Mouse (Mus musculus) CH12.LX (cell line): ENCODE measurements at regions not wholly inside any gene's neighbourhood (a gene's known extent, or its start where the extent isn't known, plus 50 kb on each side); places are given as distances from the start of the nearest gene placed in this dataset.
"Not testable (repeated sequence)": the region's sequence is repeated elsewhere in the genome, so short reads cannot be mapped to it uniquely, and the experiment has no call there.

Experiments used
- CTCF ChIP-seq, 2 experiments: IDR thresholded peaks in 1 of 2; conservative IDR thresholded peaks in 1 of 2; 2 replicates each; pipeline ENCODE4 v1.5.1; 2011 to 2012; ENCODE audit warnings: low read depth in 2 of 2, low read length in 2 of 2, improper control_type of control experiment in 1 of 2, inconsistent platforms in 1 of 2, mild to moderate bottlenecking in 1 of 2, moderate library complexity in 1 of 2
- EP300 ChIP-seq: IDR thresholded peaks from 2 replicates; pipeline ENCODE4 v1.6.1; 2011; ENCODE audit warnings: low read length, improper control_type of control experiment
- MAFK ChIP-seq: IDR thresholded peaks from 2 replicates; pipeline ENCODE4 v1.6.1; 2011; ENCODE audit warnings: low read length, improper control_type of control experiment; ENCODE audit not compliant: insufficient replicate concordance
- MEF2A ChIP-seq: IDR thresholded peaks from 2 replicates; pipeline ENCODE4 v1.6.1; 2014; ENCODE audit warnings: low read depth, mild to moderate bottlenecking, inconsistent platforms, low read length, improper control_type of control experiment, borderline replicate concordance
- MXI1 ChIP-seq: IDR thresholded peaks from 2 replicates; pipeline ENCODE4 v1.6.1; 2011; ENCODE audit warnings: mild to moderate bottlenecking, low read depth, low read length, improper control_type of control experiment
- POLR2A ChIP-seq: IDR thresholded peaks from 2 replicates; pipeline ENCODE4 v1.6.1; 2011; ENCODE audit warnings: low read depth, mild to moderate bottlenecking, improper control_type of control experiment, low read length
- SIN3A ChIP-seq: IDR thresholded peaks from 2 replicates; pipeline ENCODE4 v1.6.1; 2012; ENCODE audit warnings: low read length, improper control_type of control experiment, inconsistent platforms
- TCF12 ChIP-seq: IDR thresholded peaks from 2 replicates; pipeline ENCODE4 v1.6.1; 2014; ENCODE audit warnings: low read depth, mild to moderate bottlenecking, inconsistent platforms, low read length, improper control_type of control experiment
- UBTF ChIP-seq: IDR thresholded peaks from 2 replicates; pipeline ENCODE4 v1.6.1; 2012; ENCODE audit warnings: low read depth, mild to moderate bottlenecking, inconsistent platforms, low read length, improper control_type of control experiment, moderate library complexity
- USF1 ChIP-seq: IDR thresholded peaks from 2 replicates; pipeline ENCODE4 v1.6.1; 2014; ENCODE audit warnings: low read depth, mild to moderate bottlenecking, inconsistent platforms, low read length, improper control_type of control experiment
- ZC3H11A ChIP-seq: IDR thresholded peaks from 2 replicates; pipeline ENCODE4 v1.6.1; 2012; ENCODE audit warnings: low read depth, mild to moderate bottlenecking, inconsistent platforms, low read length, improper control_type of control experiment
- ZKSCAN1 ChIP-seq: IDR thresholded peaks from 2 replicates; pipeline ENCODE4 v1.6.1; 2012; ENCODE audit warnings: low read depth, inconsistent platforms, low read length, improper control_type of control experiment, borderline replicate concordance

DNA sequence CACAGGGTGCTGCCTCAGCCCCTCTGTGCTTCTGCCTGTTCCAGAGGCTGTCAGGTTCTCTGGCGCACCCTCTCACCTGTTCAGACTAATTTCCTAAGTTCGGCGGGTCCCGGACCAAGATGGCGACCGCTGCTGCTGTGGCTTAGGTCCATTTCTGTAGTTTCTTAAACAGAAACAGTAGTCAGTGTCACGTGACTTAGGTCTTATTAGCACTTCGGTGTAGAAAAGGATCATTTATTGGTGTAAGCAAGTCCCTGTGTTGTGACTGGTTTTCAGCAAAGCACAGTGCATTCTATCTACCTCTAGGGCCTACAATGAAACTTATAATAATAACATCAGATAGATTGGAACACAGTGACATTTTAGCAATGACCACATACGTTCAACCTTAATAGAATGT, 53.5 kb upstream of the Dpt start:
- not testable (repeated sequence) for TF ChIP-seq CTCF (conservative IDR thresholded peaks at IDR 0.05 in 1 of 2, IDR thresholded peaks at IDR 0.05 in 1 of 2; ENCODE audit: low read depth in 2 of 2, low read length in 2 of 2); MEF2A; EP300; POLR2A; TCF12; UBTF; MAFK; SIN3A; MXI1; ZKSCAN1; USF1; ZC3H11A
